Mouse (Mus musculus): ENCODE results near the gene Ptch1. TPM values are rescaled to one million over a fixed set of nuclear protein-coding genes. Genes with fewer than 3 reads are reported as not detected.
A peak's percentile ranks its signal among the peaks of the same experiment; 100 is the strongest.

Ptch1 gene
- total and polyA plus RNA-seq, 3 experiments = 6.2 to 14.9 (median 7.4) TPM

- DNase-seq (ENCODE audit: extremely low read depth) = no peak
- peaks cover 4% of the 10 kb centered on the region; the same call in 1 of the 2 replicates for H3K79me2 ChIP-seq (replicated peaks; ENCODE audit: control insufficient read depth, extremely low read depth, insufficient read depth, poor library complexity, severe bottlenecking)
- no peak overlapping the region for H3K4me3 ChIP-seq (replicated peaks in 1 of 3; ENCODE audit: low read depth in 2 of 3, low read length in 2 of 3, poor library complexity in 1 of 3)
- no peak overlapping the region for H3K27ac ChIP-seq (ENCODE audit: insufficient read depth, low read depth)
- peaks cover 20 to 45% of the 10 kb centered on the region in 2 experiments for H3K4me1 ChIP-seq (ENCODE audit: control insufficient read depth in 1 of 2, insufficient read depth in 2 of 2)
- H3K9ac ChIP-seq (ENCODE audit: insufficient read depth, low read depth) = no peak overlapping the region
- H3K36me3 ChIP-seq (replicated peaks in 1 of 2; ENCODE audit: control insufficient read depth in 1 of 2, insufficient read depth in 1 of 2, low read length in 1 of 2) = peaks cover 42 to 94% of the 10 kb centered on the region in 2 experiments
- H3K4me2 ChIP-seq (ENCODE audit: insufficient read depth, low read depth, poor library complexity, severe bottlenecking) = no peak overlapping the region
- dilution Hi-C loops (cut with MboI; ENCODE audit: extremely low pct_ligation_motif_present, extremely low pct_unique_long_range_greater_than_20kb, low sequenced_read_pairs) = no loop called here
- no peak for TF ChIP-seq POLR2AphosphoS2 (IDR thresholded peaks at IDR 0.05; ENCODE audit: low read depth, low read length)
- no peak for TF ChIP-seq USF1 (IDR thresholded peaks at IDR 0.05; ENCODE audit: low read depth, low read length)
- TF ChIP-seq E2F4 (IDR thresholded peaks at IDR 0.05; ENCODE audit: insufficient replicate concordance, low read depth, low read length) = no peak
- no peak for TF ChIP-seq CHD1 (IDR thresholded peaks at IDR 0.05; ENCODE audit: low read depth, low read length)
- no peak for TF ChIP-seq EP300 (IDR thresholded peaks at IDR 0.05; ENCODE audit: low read length)
- no peak for TF ChIP-seq NELFE (IDR thresholded peaks at IDR 0.05; ENCODE audit: low read depth, low read length)
- TF ChIP-seq MXI1 (IDR thresholded peaks at IDR 0.05; ENCODE audit: low read depth, low read length) = no peak
- TF ChIP-seq TBP (conservative IDR thresholded peaks at IDR 0.05; ENCODE audit: low read depth, low read length) = no peak
- TF ChIP-seq GABPA (IDR thresholded peaks at IDR 0.05; ENCODE audit: insufficient replicate concordance, low read depth, low read length) = no peak
- TF ChIP-seq JUND (conservative IDR thresholded peaks at IDR 0.05; ENCODE audit: low read depth, low read length) = no peak
- no peak for TF ChIP-seq NRF1 (IDR thresholded peaks at IDR 0.05; ENCODE audit: low read depth, low read length)
- no peak for TF ChIP-seq MAZ (IDR thresholded peaks at IDR 0.05; ENCODE audit: low read depth, low read length)
- no peak for TF ChIP-seq ZC3H11A (IDR thresholded peaks at IDR 0.05; ENCODE audit: low read depth, low read length)
- TF ChIP-seq PAX5 (IDR thresholded peaks at IDR 0.05; ENCODE audit: low read length) = no peak
- no peak for TF ChIP-seq MYC (IDR thresholded peaks at IDR 0.05; ENCODE audit: low read depth, low read length)
- TF ChIP-seq JUN (IDR thresholded peaks at IDR 0.05; ENCODE audit: insufficient read depth, low read depth, low read length) = no peak
- no peaks in the 10 kb centered on the region for H3K27me3 ChIP-seq (replicated peaks)
- in situ Hi-C loops (cut with MboI; ENCODE audit: low pct_ligation_motif_present, low pct_unique_long_range_greater_than_20kb, low sequenced_read_pairs) = no loop called here
- H3K9me3 ChIP-seq (replicated peaks; ENCODE audit: low read length) = no peaks in the 10 kb centered on the region
These were observed 30.5 kb downstream of the Ptch1 start for GRCm38 (mm10) chr13:63542796-63543384.

- peaks cover 51 to 96% of the 10 kb centered on the region in 2 experiments for H3K36me3 ChIP-seq (replicated peaks in 1 of 2; ENCODE audit: control insufficient read depth in 1 of 2, insufficient read depth in 1 of 2, low read length in 1 of 2)
- DNase-seq (ENCODE audit: extremely low read depth) = peak; percentile 55
- in situ Hi-C loops (cut with MboI; ENCODE audit: low pct_ligation_motif_present, low pct_unique_long_range_greater_than_20kb, low sequenced_read_pairs) (no loop called here), dilution Hi-C loops (cut with MboI; ENCODE audit: extremely low pct_ligation_motif_present, extremely low pct_unique_long_range_greater_than_20kb, low sequenced_read_pairs) (no loop called here)
- peak overlapping the region; percentile 68; the same call in 1 of the 2 replicates for H3K27ac ChIP-seq (ENCODE audit: insufficient read depth, low read depth)
- no peak overlapping the region for H3K9ac ChIP-seq (ENCODE audit: insufficient read depth, low read depth)
- H3K27me3 ChIP-seq (replicated peaks) = no peaks in the 10 kb centered on the region
- peaks cover 20 to 45% of the 10 kb centered on the region in 2 experiments for H3K4me1 ChIP-seq (ENCODE audit: control insufficient read depth in 1 of 2, insufficient read depth in 2 of 2)
- no peak overlapping the region for H3K4me2 ChIP-seq (ENCODE audit: insufficient read depth, low read depth, poor library complexity, severe bottlenecking)
- H3K4me3 ChIP-seq (replicated peaks in 1 of 3; ENCODE audit: low read depth in 2 of 3, low read length in 2 of 3, poor library complexity in 1 of 3) = no peak overlapping the region
- no peaks in the 10 kb centered on the region; the same call in 1 of the 2 replicates for H3K79me2 ChIP-seq (replicated peaks; ENCODE audit: control insufficient read depth, extremely low read depth, insufficient read depth, poor library complexity, severe bottlenecking)
- H3K9me3 ChIP-seq (replicated peaks; ENCODE audit: low read length) = no peaks in the 10 kb centered on the region
- no peak for TF ChIP-seq TBP (conservative IDR thresholded peaks at IDR 0.05; ENCODE audit: low read depth, low read length)
- 0 out of 2 replicates have a peak, but pooled peaks have one; percentile 34 for TF ChIP-seq MYC (IDR thresholded peaks at IDR 0.05; ENCODE audit: low read depth, low read length)
- TF ChIP-seq CHD2 (IDR thresholded peaks at IDR 0.05; ENCODE audit: low read length) = peak; percentile 76
- TF ChIP-seq POLR2A (IDR thresholded peaks at IDR 0.05; ENCODE audit: low read depth, low read length) = no peak
- peak; percentile 84 for TF ChIP-seq USF1 (IDR thresholded peaks at IDR 0.05; ENCODE audit: low read depth, low read length)
- TF ChIP-seq ZNF384 (IDR thresholded peaks at IDR 0.05; ENCODE audit: low read depth, low read length) = no peak; the same call in 1 of the 2 replicates
- TF ChIP-seq RCOR1 (conservative IDR thresholded peaks at IDR 0.05; ENCODE audit: low read depth, low read length) = no peak
- no peak for TF ChIP-seq NRF1 (IDR thresholded peaks at IDR 0.05; ENCODE audit: low read depth, low read length)
- peak; percentile 82 for TF ChIP-seq BHLHE40 (IDR thresholded peaks at IDR 0.05; ENCODE audit: low read depth, low read length)
- TF ChIP-seq TCF12 (IDR thresholded peaks at IDR 0.05; ENCODE audit: low read depth, low read length) = peak; percentile 79
- no peak for TF ChIP-seq PAX5 (IDR thresholded peaks at IDR 0.05; ENCODE audit: low read length)
- TF ChIP-seq EP300 (IDR thresholded peaks at IDR 0.05; ENCODE audit: low read length) = peak; percentile 82
- peak; percentile 48; the same call in 1 of the 2 replicates for TF ChIP-seq SIN3A (IDR thresholded peaks at IDR 0.05; ENCODE audit: low read length)
- no peak for TF ChIP-seq MAFK (IDR thresholded peaks at IDR 0.05; ENCODE audit: insufficient replicate concordance, low read length)
- no peak for TF ChIP-seq E2F4 (IDR thresholded peaks at IDR 0.05; ENCODE audit: insufficient replicate concordance, low read depth, low read length)
- TF ChIP-seq MAX (IDR thresholded peaks at IDR 0.05; ENCODE audit: low read length) = peak; percentile 49; the same call in 1 of the 2 replicates
- TF ChIP-seq HCFC1 (IDR thresholded peaks at IDR 0.05; ENCODE audit: low read depth, low read length) = no peak; the same call in 1 of the 2 replicates
- TF ChIP-seq NELFE (IDR thresholded peaks at IDR 0.05; ENCODE audit: low read depth, low read length) = no peak
- TF ChIP-seq CTCF (conservative IDR thresholded peaks at IDR 0.05 in 1 of 2, IDR thresholded peaks at IDR 0.05 in 1 of 2; ENCODE audit: low read depth in 2 of 2, low read length in 2 of 2) = no peak
- no peak for TF ChIP-seq GABPA (IDR thresholded peaks at IDR 0.05; ENCODE audit: insufficient replicate concordance, low read depth, low read length)
- TF ChIP-seq JUN (IDR thresholded peaks at IDR 0.05; ENCODE audit: insufficient read depth, low read depth, low read length) = peak; percentile 40; the same call in 1 of the 2 replicates
- TF ChIP-seq MXI1 (IDR thresholded peaks at IDR 0.05; ENCODE audit: low read depth, low read length) = peak; percentile 63
- no peak for TF ChIP-seq POLR2AphosphoS2 (IDR thresholded peaks at IDR 0.05; ENCODE audit: low read depth, low read length)
- TF ChIP-seq USF2 (conservative IDR thresholded peaks at IDR 0.05; ENCODE audit: low read depth, low read length) = peak; percentile 70
- peak; percentile 85 for TF ChIP-seq MEF2A (IDR thresholded peaks at IDR 0.05; ENCODE audit: borderline replicate concordance, low read depth, low read length)
- TF ChIP-seq IRF4 (IDR thresholded peaks at IDR 0.05; ENCODE audit: low read depth, low read length) = peak; percentile 75
These were observed 31.9 kb downstream of the Ptch1 start for GRCm38 (mm10) chr13:63541510-63541909.

Measured in CH12.LX (cell line).